Mouse (Mus musculus) ES-Bruce4 (cell line): Measurements from ENCODE around the gene Plxnd1. TPM values are rescaled to one million over a fixed set of nuclear protein-coding genes. Genes with fewer than 3 reads are reported as not detected.

ENCODE experiments used
- H3K27ac ChIP-seq: 2 replicates; pipeline ENCODE4 v1.5.1; 2012; ENCODE audit warnings: low read length, inconsistent platforms; ENCODE audit not compliant: insufficient read depth
- H3K27me3 ChIP-seq: 2 replicates; pipeline ENCODE4 v1.6.1; 2012; ENCODE audit warnings: mild to moderate bottlenecking, low read length, inconsistent platforms; ENCODE audit not compliant: control insufficient read depth, poor library complexity, insufficient read depth, severe bottlenecking
- H3K36me3 ChIP-seq: 2 replicates; pipeline ENCODE4 v1.6.1; 2012; ENCODE audit warnings: inconsistent platforms, mild to moderate bottlenecking, low read length, moderate library complexity; ENCODE audit not compliant: control insufficient read depth, poor library complexity, insufficient read depth, severe bottlenecking
- H3K4me1 ChIP-seq: one replicate; pipeline ENCODE4 v1.8.1; 2011; ENCODE audit warnings: low read length; ENCODE audit not compliant: control insufficient read depth, insufficient read depth
- H3K4me3 ChIP-seq: 2 replicates; pipeline ENCODE4 v1.5.1; 2011; ENCODE audit warnings: low read depth, mild to moderate bottlenecking, low read length
- H3K9ac ChIP-seq: 2 replicates; pipeline ENCODE4 v1.6.1; 2012; ENCODE audit warnings: low read depth, mild to moderate bottlenecking, inconsistent platforms; ENCODE audit not compliant: poor library complexity, severe bottlenecking
- H3K9me3 ChIP-seq: replicated peaks from 2 replicates; pipeline ENCODE4 v1.6.1; 2012; ENCODE audit warnings: mild to moderate bottlenecking, low read length, inconsistent platforms; ENCODE audit not compliant: control insufficient read depth, poor library complexity, insufficient read depth, severe bottlenecking
- CTCF ChIP-seq: IDR thresholded peaks from one replicate; pipeline ENCODE4 v1.8.1; 2011; ENCODE audit warnings: low read depth, low read length
- EP300 ChIP-seq: IDR thresholded peaks from 2 replicates; pipeline ENCODE4 v1.6.1; 2011; ENCODE audit warnings: low read depth, low read length; ENCODE audit not compliant: insufficient read depth
- POLR2A ChIP-seq: IDR thresholded peaks from one replicate; pipeline ENCODE4 v1.8.1; 2011; ENCODE audit warnings: low read length; ENCODE audit not compliant: insufficient read depth
- polyA plus RNA-seq: library from polyadenylated mRNA; stranded (reverse); fragments of >200 nt; gene quantifications from 2 replicates; pipeline ENCODE4 v1.2.4, GENCODE M21; 2011; ENCODE audit warnings: low read depth; ENCODE audit not compliant: missing spikeins, insufficient read depth, insufficient read length

Gene Plxnd1
- polyA plus RNA-seq, 1 experiment, result 7.6 TPM

DNA sequence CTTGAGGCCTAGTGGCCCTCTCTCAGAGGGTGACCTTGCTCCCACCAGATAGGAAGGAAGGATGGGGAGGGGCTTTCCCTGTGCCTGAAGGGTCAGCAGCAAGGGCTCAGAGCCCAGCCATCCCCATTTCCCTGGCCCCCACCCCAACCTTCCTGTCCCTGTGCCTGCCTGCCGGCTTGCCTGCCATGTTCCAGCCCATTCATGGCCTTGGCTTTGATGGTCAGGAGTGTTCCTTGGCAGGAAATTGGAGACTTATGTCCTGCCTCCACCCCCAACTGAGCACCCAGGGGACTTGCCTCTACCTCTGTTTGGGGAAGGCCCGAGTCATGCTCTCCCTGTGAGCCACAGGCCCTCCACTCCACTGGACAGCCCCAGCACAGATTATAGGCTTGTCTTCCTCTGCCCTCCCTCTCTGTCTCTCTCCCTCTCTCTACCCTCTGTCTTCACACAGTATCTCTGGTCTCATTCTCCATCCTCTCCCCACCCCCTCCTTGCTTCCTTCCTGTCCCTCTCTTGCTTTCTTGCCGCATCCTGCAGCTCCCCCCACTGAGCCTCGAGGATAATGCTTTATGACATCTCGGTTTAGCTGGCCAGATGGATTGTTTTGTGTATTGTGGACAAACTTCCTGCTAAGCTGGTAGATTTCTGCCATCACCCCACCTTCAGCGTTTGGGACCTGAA lies 1.5 kb upstream of the Plxnd1 start:
- Histone ChIP-seq H3K9me3 (no peaks in the 10 kb centered on the region), H3K4me3 (no peak overlapping the region), H3K4me1 (no peaks in the 10 kb centered on the region), H3K27me3 (peaks cover 16% of the 10 kb centered on the region; the same call in 1 of the 2 replicates), H3K36me3 (no peaks in the 10 kb centered on the region), H3K27ac (no peak overlapping the region), H3K9ac (no peak overlapping the region)
- TF ChIP-seq POLR2A, result no peak
- no peak for TF ChIP-seq EP300
- no peak for TF ChIP-seq CTCF

GRCm38 (mm10) chr6:115995531-115995941 lies 731 bp upstream of the Plxnd1 start:
- Histone ChIP-seq H3K27ac (no peak overlapping the region), H3K4me3 (no peak overlapping the region), H3K4me1 (no peaks in the 10 kb centered on the region), H3K36me3 (no peaks in the 10 kb centered on the region), H3K9me3 (no peaks in the 10 kb centered on the region), H3K27me3 (peaks cover 16% of the 10 kb centered on the region; the same call in 1 of the 2 replicates), H3K9ac (no peak overlapping the region)
- TF ChIP-seq EP300 (no peak), CTCF (no peak), POLR2A (no peak)

DNA sequence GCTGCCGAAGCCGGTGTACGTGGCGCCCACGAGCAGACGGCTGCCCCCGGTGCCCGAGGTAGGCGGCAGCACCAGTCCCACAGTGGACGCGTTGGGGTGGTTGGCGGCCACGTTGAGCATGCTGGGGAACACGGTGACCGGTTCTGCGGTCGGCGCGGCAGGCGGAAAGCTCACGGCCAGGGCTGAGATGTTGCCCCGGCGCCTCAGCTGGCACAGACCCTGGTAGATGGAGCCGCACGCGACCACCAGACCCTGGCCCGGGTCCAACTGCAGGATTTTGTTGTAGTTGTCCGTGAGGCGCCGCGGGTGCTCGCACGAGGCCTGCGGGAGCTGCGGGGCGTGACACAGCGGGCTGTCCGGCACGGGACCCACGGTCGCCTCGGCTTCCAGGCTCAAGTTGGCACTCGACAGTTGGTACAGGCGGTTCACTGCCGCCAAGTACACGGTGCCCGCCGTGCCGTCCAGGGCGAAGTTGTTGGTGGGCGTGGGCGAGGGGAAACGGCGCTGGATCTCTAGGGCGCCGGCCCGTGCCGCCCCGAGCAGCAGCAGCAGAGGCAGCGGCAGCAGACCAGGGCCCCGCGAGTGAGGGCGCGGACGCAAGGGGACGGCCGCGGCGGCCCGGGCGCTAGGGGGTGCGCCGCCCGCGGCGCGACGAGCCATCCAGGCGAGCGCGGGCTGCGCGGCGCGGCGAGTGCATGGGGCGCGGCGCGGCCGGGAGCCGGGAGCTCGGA lies 494 bp downstream of the Plxnd1 start:
- H3K27ac ChIP-seq, result no peak overlapping the region
- H3K27me3 ChIP-seq, result peaks cover 16% of the 10 kb centered on the region; the same call in 1 of the 2 replicates
- no peak for TF ChIP-seq CTCF
- TF ChIP-seq POLR2A, result no peak
- no peak for TF ChIP-seq EP300
- no peaks in the 10 kb centered on the region for H3K9me3 ChIP-seq
- H3K9ac ChIP-seq, result peak overlapping the region; percentile 62
- peak overlapping the region; percentile 68 for H3K4me3 ChIP-seq
- H3K4me1 ChIP-seq, result no peaks in the 10 kb centered on the region
- no peaks in the 10 kb centered on the region for H3K36me3 ChIP-seq

- Histone ChIP-seq H3K27ac (no peak overlapping the region), H3K36me3 (no peaks in the 10 kb centered on the region), H3K27me3 (peaks cover 16% of the 10 kb centered on the region; the same call in 1 of the 2 replicates), H3K4me1 (no peaks in the 10 kb centered on the region), H3K4me3 (peak overlapping the region; percentile 68), H3K9me3 (no peaks in the 10 kb centered on the region), H3K9ac (0 out of 2 replicates have a peak overlapping the region, but pooled peaks have one; percentile 62)
- TF ChIP-seq CTCF (no peak), POLR2A (no peak), EP300 (no peak)
Observed at GRCm38 (mm10) chr6:115993463-115994145, 1.2 kb downstream of the Plxnd1 start.

DNA sequence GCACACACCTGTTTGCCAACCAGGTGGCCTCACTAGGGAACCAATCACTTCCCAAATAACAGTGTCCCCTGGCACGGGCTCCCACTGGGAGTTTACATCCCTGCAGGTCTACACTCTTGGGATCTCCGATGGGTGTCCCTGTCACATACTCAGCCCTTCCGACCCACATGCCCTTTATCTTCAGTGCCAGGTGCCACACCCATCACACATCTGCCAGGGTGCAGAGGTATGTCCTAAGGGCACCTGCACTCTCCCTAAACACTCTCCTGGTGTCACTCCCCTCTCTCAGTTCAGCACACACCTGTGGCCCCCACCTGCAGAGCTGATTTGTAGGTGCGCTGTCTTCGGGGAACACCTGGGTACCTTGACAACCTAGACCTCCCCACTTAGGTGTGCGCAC lies 1.8 kb downstream of the Plxnd1 start:
- no peak overlapping the region for H3K9ac ChIP-seq
- H3K36me3 ChIP-seq, result no peaks in the 10 kb centered on the region
- H3K9me3 ChIP-seq, result no peaks in the 10 kb centered on the region
- H3K4me3 ChIP-seq, result peak overlapping the region; percentile 19
- peaks cover 16% of the 10 kb centered on the region; the same call in 1 of the 2 replicates for H3K27me3 ChIP-seq
- no peaks in the 10 kb centered on the region for H3K4me1 ChIP-seq
- TF ChIP-seq CTCF, result no peak
- no peak for TF ChIP-seq EP300
- no peak for TF ChIP-seq POLR2A
- no peak overlapping the region for H3K27ac ChIP-seq
